Mouse (Mus musculus): Measurements from ENCODE around the gene D1Pas1. TPM values are rescaled to one million over a fixed set of nuclear protein-coding genes. Genes with fewer than 3 reads are reported as not detected.

D1Pas1 gene
- polyA plus RNA-seq, 1 experiment from 2014 or later, result 0.06 TPM

DNA sequence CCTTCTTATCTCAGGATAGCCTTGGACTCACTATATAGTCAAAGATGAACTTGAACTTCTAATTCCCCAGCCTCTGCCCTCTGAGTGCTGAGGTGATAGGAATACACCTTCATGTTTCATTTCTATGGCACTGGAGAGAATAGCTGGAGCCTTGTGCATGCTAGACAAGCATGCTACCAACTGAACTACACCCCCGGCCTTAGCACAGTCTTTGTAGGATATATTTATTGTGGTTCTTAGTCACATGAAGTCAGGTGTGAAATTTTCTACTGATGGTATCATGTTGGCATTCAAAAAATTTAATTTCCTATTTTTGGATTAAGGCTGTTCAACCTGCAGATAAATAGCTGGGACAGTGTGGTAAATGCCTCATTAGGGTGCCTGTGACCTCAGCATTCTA is 33.0 kb upstream of the D1Pas1 start:
- 95% methylated on average over 1 of the region's 1 CpGs for WGBS
- no peak for ATAC-seq
- no peak overlapping the region for H3K4me2 ChIP-seq (ENCODE audit: low read depth, low read length)
- H3K9me3 ChIP-seq (ENCODE audit: control insufficient read depth, low read length), result no peaks in the 10 kb centered on the region
- H3K27ac ChIP-seq (ENCODE audit: low read length), result no peak overlapping the region
- H3K4me3 ChIP-seq (ENCODE audit: low read length), result no peak overlapping the region
- H3K27me3 ChIP-seq (replicated peaks; ENCODE audit: control insufficient read depth, insufficient read depth, low read length), result no peaks in the 10 kb centered on the region
- H3K4me1 ChIP-seq (ENCODE audit: control insufficient read depth, insufficient read depth, low read length), result no peaks in the 10 kb centered on the region
- H3K9ac ChIP-seq (ENCODE audit: low read depth, low read length), result no peak overlapping the region
- H3K36me3 ChIP-seq (ENCODE audit: control insufficient read depth, insufficient read depth, low read length), result no peaks in the 10 kb centered on the region

DNA sequence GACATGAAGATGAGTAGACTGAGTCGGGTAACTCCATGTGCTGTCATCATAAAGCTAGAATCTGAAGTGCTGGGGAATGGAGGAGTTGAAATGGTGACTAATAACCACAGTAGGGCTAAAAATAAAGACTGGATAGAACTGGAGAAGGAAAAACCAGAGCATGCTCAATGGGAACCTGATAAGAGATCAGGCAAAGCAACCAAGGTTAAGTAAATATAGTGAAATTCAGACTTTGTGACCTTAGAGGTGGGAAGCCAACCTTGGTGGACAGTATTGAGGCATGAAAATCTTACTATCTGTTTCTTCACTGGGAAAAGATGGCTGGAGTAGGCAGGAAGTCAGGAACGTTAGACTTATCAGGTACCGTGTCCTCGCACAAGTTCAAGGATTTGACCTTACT is 14.8 kb upstream of the D1Pas1 start:
- Histone ChIP-seq H3K9me3 (ENCODE audit: control insufficient read depth, low read length) (no peaks in the 10 kb centered on the region), H3K27me3 (replicated peaks; ENCODE audit: control insufficient read depth, insufficient read depth, low read length) (no peaks in the 10 kb centered on the region), H3K36me3 (ENCODE audit: control insufficient read depth, insufficient read depth, low read length) (no peaks in the 10 kb centered on the region), H3K4me2 (ENCODE audit: low read depth, low read length) (no peak overlapping the region), H3K9ac (ENCODE audit: low read depth, low read length) (no peak overlapping the region), H3K27ac (ENCODE audit: low read length) (no peak overlapping the region), H3K4me1 (ENCODE audit: control insufficient read depth, insufficient read depth, low read length) (no peaks in the 10 kb centered on the region), H3K4me3 (ENCODE audit: low read length) (no peak overlapping the region)
- WGBS, result 69% methylated on average over 4 of the region's 4 CpGs
- no peak for ATAC-seq

DNA sequence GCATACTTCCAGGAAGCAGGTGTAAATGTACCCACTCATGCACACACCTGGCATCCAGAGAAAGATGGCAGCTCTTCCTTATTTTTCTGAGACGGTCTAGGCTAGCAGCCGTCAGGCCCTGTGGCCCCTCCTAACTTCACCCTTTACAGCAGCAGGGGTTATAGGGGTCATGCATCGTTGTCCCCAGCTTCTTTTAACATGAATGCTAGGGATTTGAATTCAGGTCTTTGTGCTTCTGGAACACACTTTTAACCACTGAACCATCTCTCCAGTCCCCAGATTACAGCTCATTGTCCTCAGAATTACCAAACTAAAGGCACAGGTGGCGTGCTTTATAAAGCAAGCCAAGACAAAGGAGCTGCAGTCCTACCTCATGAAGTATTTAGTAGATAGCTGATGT is 12.6 kb upstream of the D1Pas1 start:
- no peak for ATAC-seq

DNA sequence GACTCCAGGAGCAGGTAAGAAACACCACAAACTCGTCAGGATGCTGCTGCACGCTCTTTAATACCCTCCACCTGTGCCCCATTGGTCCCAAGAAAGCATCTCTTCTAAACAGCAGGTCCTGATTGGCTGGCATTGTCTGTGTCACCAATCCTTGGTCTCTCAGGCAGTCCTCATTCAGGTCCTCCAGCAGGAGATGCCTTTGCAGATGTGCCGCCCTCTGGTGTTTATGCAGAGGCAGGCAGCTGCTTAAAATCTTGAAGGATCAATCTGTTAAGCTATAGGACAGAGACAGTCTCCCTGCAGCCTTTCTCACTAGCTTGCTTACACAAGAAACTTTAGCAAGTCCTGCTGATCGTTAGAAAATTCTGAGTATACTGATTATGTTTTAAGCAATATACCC is 7.8 kb upstream of the D1Pas1 start:
- no peaks in the 10 kb centered on the region; the same call in 1 of the 2 replicates for H3K4me1 ChIP-seq (ENCODE audit: control insufficient read depth, insufficient read depth, low read length)
- no peaks in the 10 kb centered on the region for H3K36me3 ChIP-seq (ENCODE audit: control insufficient read depth, insufficient read depth, low read length)
- no peak for ATAC-seq
- no peak overlapping the region for H3K27ac ChIP-seq (ENCODE audit: low read length)
- H3K27me3 ChIP-seq (replicated peaks; ENCODE audit: control insufficient read depth, insufficient read depth, low read length), result no peaks in the 10 kb centered on the region
- H3K9ac ChIP-seq (ENCODE audit: low read depth, low read length), result no peak overlapping the region
- no peak overlapping the region for H3K4me2 ChIP-seq (ENCODE audit: low read depth, low read length)
- 48% methylated on average over 4 of the region's 4 CpGs for WGBS
- no peaks in the 10 kb centered on the region for H3K9me3 ChIP-seq (ENCODE audit: control insufficient read depth, low read length)
- H3K4me3 ChIP-seq (ENCODE audit: low read length), result no peak overlapping the region

More for the DNA sequence above, 12.6 kb upstream of the D1Pas1 start:
- H3K36me3 ChIP-seq (ENCODE audit: control insufficient read depth, insufficient read depth, low read length), result no peaks in the 10 kb centered on the region
- H3K9me3 ChIP-seq (ENCODE audit: control insufficient read depth, low read length), result no peaks in the 10 kb centered on the region
- 86% methylated on average over 4 of the region's 4 CpGs for WGBS
- no peak overlapping the region for H3K27ac ChIP-seq (ENCODE audit: low read length)
- H3K4me2 ChIP-seq (ENCODE audit: low read depth, low read length), result no peak overlapping the region
- no peak overlapping the region for H3K9ac ChIP-seq (ENCODE audit: low read depth, low read length)
- H3K4me3 ChIP-seq (ENCODE audit: low read length), result no peak overlapping the region
- no peaks in the 10 kb centered on the region for H3K4me1 ChIP-seq (ENCODE audit: control insufficient read depth, insufficient read depth, low read length)
- no peaks in the 10 kb centered on the region for H3K27me3 ChIP-seq (replicated peaks; ENCODE audit: control insufficient read depth, insufficient read depth, low read length)

DNA sequence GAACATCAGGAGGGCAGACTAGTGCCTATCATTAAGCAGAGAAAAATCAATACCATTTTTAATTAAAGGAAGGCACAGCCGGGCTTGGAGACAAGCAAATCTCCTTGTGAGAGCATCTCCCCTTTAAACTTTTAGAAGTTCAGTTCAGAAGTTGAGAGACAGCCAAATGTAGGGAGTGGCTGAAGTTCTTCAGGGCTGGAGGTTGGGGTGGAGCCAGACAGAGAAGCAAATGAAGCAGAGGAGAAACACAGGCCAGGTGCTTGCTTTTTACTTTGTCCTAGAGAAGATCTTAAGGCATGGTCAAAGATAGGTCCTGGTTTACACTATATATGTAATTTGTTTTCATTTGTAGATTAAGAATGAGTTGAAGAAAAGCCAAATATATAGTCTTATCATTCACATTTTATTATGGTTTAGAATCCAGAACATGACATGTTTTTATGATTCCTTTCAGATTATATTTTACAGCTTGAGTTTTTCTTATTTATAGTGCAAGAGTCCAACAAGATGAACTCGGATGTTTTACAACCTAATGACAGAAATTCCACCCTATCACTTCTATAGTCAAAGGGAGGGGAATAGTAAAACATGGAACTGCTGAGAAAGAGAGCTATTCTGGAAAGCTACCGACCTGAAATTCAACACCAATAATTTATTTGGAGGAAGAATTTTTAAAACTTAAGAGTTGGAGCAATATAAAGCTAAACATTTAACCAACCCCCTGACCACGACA is 2.9 kb upstream of the D1Pas1 start:
- no peak overlapping the region for H3K27ac ChIP-seq (ENCODE audit: low read length)
- ATAC-seq, result peak; percentile 93
- H3K9me3 ChIP-seq (ENCODE audit: control insufficient read depth, low read length), result peaks cover 12% of the 10 kb centered on the region
- no peak overlapping the region for H3K9ac ChIP-seq (ENCODE audit: low read depth, low read length)
- H3K27me3 ChIP-seq (replicated peaks; ENCODE audit: control insufficient read depth, insufficient read depth, low read length), result no peaks in the 10 kb centered on the region
- H3K36me3 ChIP-seq (ENCODE audit: control insufficient read depth, insufficient read depth, low read length), result no peaks in the 10 kb centered on the region
- H3K4me3 ChIP-seq (ENCODE audit: low read length), result no peak overlapping the region
- H3K4me1 ChIP-seq (ENCODE audit: control insufficient read depth, insufficient read depth, low read length), result no peaks in the 10 kb centered on the region; the same call in none of the 2 replicates
- WGBS, result 31% methylated on average over 4 of the region's 4 CpGs
- H3K4me2 ChIP-seq (ENCODE audit: low read depth, low read length), result no peak overlapping the region

DNA sequence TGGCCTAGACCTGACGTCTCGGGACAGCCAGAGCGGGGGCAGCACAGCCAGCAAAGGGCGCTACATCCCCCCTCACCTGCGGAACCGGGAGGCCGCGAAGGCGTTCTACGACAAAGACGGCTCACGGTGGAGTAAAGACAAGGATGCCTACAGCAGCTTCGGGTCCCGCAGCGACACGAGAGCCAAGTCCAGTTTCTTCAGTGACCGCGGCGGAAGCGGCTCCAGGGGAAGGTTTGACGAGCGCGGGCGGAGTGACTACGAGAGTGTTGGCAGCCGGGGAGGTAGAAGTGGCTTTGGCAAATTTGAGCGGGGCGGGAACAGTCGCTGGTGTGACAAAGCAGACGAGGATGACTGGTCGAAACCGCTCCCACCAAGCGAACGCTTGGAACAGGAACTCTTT is 710 bp downstream of the D1Pas1 start:
- no peak for ATAC-seq
- H3K4me3 ChIP-seq (ENCODE audit: low read length), result no peak overlapping the region
- no peaks in the 10 kb centered on the region for H3K27me3 ChIP-seq (replicated peaks; ENCODE audit: control insufficient read depth, insufficient read depth, low read length)
- no peak overlapping the region for H3K9ac ChIP-seq (ENCODE audit: low read depth, low read length)
- no peaks in the 10 kb centered on the region; the same call in none of the 2 replicates for H3K4me1 ChIP-seq (ENCODE audit: control insufficient read depth, insufficient read depth, low read length)
- peaks cover 15% of the 10 kb centered on the region for H3K9me3 ChIP-seq (ENCODE audit: control insufficient read depth, low read length)
- H3K27ac ChIP-seq (ENCODE audit: low read length), result no peak overlapping the region
- WGBS, result 93% methylated on average over 34 of the region's 34 CpGs
- no peaks in the 10 kb centered on the region for H3K36me3 ChIP-seq (ENCODE audit: control insufficient read depth, insufficient read depth, low read length)
- no peak overlapping the region for H3K4me2 ChIP-seq (ENCODE audit: low read depth, low read length)

DNA sequence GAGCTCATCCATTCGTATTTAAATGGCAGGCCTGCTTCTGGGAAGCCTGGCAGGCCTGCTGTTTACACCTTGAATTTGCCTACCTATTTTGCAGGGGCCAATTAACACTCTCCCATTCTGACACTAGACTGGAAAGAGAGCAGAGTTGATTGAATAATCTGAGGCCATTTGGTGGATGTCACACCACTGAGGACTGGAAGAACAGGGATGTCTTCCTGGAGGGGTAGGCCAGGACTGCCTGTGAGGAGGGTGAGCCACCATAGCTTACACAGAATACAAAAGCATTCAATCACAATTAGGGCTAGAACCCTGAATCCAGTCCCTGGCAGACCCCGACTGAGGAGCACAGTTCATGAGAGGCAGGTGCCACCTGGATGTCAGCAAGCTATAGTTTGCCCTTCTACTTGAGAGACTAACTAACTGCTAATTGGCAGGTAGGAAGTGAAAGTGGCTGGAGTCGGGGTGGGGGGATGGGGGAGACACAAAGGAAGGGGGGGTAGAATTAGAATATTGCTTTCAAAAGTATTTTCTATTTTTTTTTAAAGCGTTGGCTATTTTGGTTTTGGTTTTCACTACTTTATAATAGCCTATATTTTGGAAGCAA is 9.8 kb downstream of the D1Pas1 start:
- WGBS, result 47% methylated on average over 4 of the region's 4 CpGs
- no peak for ATAC-seq
- H3K9me3 ChIP-seq (ENCODE audit: control insufficient read depth, low read length), result no peaks in the 10 kb centered on the region

DNA sequence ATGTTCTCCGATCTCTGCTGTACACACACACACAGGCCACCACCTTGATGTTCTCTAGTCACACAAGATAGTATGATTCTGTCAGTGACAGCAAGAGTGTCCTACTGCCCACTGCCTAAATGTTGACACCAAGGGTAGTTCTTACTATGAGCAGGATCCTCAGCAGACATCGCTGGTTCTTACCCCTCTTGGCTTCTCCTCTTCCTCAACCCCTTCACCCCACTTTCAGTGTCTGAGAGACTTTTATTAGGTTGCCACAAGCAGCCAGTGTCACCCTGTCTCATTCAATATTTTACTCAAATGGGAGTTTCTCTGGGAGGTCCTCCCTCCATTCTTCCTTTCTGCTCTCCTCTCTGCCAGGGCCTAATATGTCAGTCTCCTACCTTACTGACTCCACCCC is 10.6 kb downstream of the D1Pas1 start:
- 98% methylated on average over 2 of the region's 2 CpGs for WGBS
- ATAC-seq, result no peak
- H3K9me3 ChIP-seq (ENCODE audit: control insufficient read depth, low read length), result no peaks in the 10 kb centered on the region

More for the DNA sequence above, 9.8 kb downstream of the D1Pas1 start:
- H3K9ac ChIP-seq (ENCODE audit: low read depth, low read length), result no peak overlapping the region
- no peak overlapping the region for H3K4me2 ChIP-seq (ENCODE audit: low read depth, low read length)
- H3K27me3 ChIP-seq (replicated peaks; ENCODE audit: control insufficient read depth, insufficient read depth, low read length), result no peaks in the 10 kb centered on the region
- H3K27ac ChIP-seq (ENCODE audit: low read length), result no peak overlapping the region
- H3K4me1 ChIP-seq (ENCODE audit: control insufficient read depth, insufficient read depth, low read length), result no peaks in the 10 kb centered on the region
- no peaks in the 10 kb centered on the region for H3K36me3 ChIP-seq (ENCODE audit: control insufficient read depth, insufficient read depth, low read length)
- no peak overlapping the region for H3K4me3 ChIP-seq (ENCODE audit: low read length)

DNA sequence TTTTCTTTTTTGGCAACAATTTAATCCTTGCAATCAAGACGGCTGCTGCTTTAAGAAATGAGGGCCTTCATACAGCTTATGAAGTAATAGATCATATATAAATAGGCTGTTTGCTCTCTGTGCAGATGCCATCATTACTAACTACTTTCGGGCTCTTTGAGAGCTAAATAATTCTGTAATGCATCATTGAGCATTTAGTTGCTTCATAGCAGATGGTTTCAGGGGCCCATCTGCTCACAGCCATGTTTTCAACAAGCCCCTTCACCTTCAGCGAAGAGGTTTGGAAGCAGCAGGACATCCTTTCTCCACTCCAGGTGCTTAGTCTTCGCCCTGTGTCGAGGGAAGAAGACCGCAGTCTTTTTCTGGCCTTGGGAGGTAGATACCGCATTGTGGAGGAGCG is 12.2 kb downstream of the D1Pas1 start:
- Histone ChIP-seq H3K4me2 (ENCODE audit: low read depth, low read length) (no peak overlapping the region), H3K27ac (ENCODE audit: low read length) (no peak overlapping the region), H3K36me3 (ENCODE audit: control insufficient read depth, insufficient read depth, low read length) (no peaks in the 10 kb centered on the region), H3K9me3 (ENCODE audit: control insufficient read depth, low read length) (no peaks in the 10 kb centered on the region), H3K4me3 (ENCODE audit: low read length) (no peak overlapping the region), H3K4me1 (ENCODE audit: control insufficient read depth, insufficient read depth, low read length) (no peaks in the 10 kb centered on the region), H3K27me3 (replicated peaks; ENCODE audit: control insufficient read depth, insufficient read depth, low read length) (no peaks in the 10 kb centered on the region), H3K9ac (ENCODE audit: low read depth, low read length) (no peak overlapping the region)
- 68% methylated on average over 8 of the region's 8 CpGs for WGBS
- ATAC-seq, result no peak

More for the DNA sequence above, 10.6 kb downstream of the D1Pas1 start:
- Histone ChIP-seq H3K4me1 (ENCODE audit: control insufficient read depth, insufficient read depth, low read length) (no peaks in the 10 kb centered on the region), H3K27me3 (replicated peaks; ENCODE audit: control insufficient read depth, insufficient read depth, low read length) (no peaks in the 10 kb centered on the region), H3K27ac (ENCODE audit: low read length) (no peak overlapping the region), H3K9ac (ENCODE audit: low read depth, low read length) (no peak overlapping the region), H3K4me3 (ENCODE audit: low read length) (no peak overlapping the region), H3K4me2 (ENCODE audit: low read depth, low read length) (no peak overlapping the region), H3K36me3 (ENCODE audit: control insufficient read depth, insufficient read depth, low read length) (no peaks in the 10 kb centered on the region)
